Mouse (Mus musculus): ENCODE results near the gene Baz2b. TPM values are rescaled to one million over a fixed set of nuclear protein-coding genes. Genes with fewer than 3 reads are reported as not detected.

Gene Baz2b
- polyA plus RNA-seq, 1 experiment from 2014 or later, result 34.0 TPM

DNA sequence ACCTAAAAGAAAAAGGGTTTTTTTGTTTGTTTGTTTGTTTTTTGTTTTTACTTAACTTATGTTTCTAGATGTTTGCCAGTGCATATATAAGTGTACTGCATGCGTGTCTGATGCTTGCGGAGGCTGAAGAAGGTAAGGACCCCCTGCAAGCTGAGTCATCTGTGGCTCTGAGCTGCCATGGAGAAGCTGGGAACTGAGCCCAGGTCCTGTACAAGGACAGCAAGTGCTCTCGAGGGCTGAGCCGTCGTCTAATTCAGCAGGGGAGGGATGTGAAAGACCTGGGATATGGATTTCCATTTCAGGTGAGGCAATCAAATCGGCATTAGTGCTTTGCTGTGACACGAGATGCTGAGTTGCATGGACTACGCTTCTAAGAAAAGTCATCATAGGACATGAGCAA is 257.9 kb downstream of the Baz2b start:
- Histone ChIP-seq H3K9me3 (ENCODE audit: control insufficient read depth, low read length) (no peaks in the 10 kb centered on the region), H3K4me1 (replicated peaks; ENCODE audit: control insufficient read depth, insufficient read depth) (no peaks in the 10 kb centered on the region), H3K27ac (replicated peaks) (no peak overlapping the region), H3K36me3 (ENCODE audit: control insufficient read depth, insufficient read depth, low read length) (peaks cover 7% of the 10 kb centered on the region), H3K4me3 (ENCODE audit: low read depth, low read length) (no peak overlapping the region), H3K4me2 (replicated peaks; ENCODE audit: low read depth) (no peak overlapping the region), H3K27me3 (ENCODE audit: control insufficient read depth, insufficient read depth, low read length) (no peaks in the 10 kb centered on the region), H3K9ac (ENCODE audit: low read length) (no peak overlapping the region)
- WGBS, result 86% methylated on average over 8 of the region's 8 CpGs
- TF ChIP-seq EP300 (optimal IDR thresholded peaks at IDR 0.05) (no peak), CTCF (IDR thresholded peaks at IDR 0.05; ENCODE audit: low read depth) (no peak)
- DNase-seq (ENCODE audit: low spot score) (no peak), ATAC-seq (ENCODE audit: low FRiP score, low TSS enrichment) (no peak)

GRCm38 (mm10) chr2:59951127-59951526 is 258.5 kb downstream of the Baz2b start:
- WGBS, result 88% methylated on average over 4 of the region's 4 CpGs
- Histone ChIP-seq H3K4me1 (replicated peaks; ENCODE audit: control insufficient read depth, insufficient read depth) (no peaks in the 10 kb centered on the region), H3K4me2 (replicated peaks; ENCODE audit: low read depth) (no peak overlapping the region), H3K36me3 (ENCODE audit: control insufficient read depth, insufficient read depth, low read length) (peaks cover 7% of the 10 kb centered on the region), H3K27ac (replicated peaks) (no peak overlapping the region), H3K9ac (ENCODE audit: low read length) (no peak overlapping the region), H3K4me3 (ENCODE audit: low read depth, low read length) (no peak overlapping the region), H3K27me3 (ENCODE audit: control insufficient read depth, insufficient read depth, low read length) (no peaks in the 10 kb centered on the region), H3K9me3 (ENCODE audit: control insufficient read depth, low read length) (no peaks in the 10 kb centered on the region)
- ATAC-seq (ENCODE audit: low FRiP score, low TSS enrichment) (no peak), DNase-seq (ENCODE audit: low spot score) (no peak)
- TF ChIP-seq CTCF (IDR thresholded peaks at IDR 0.05; ENCODE audit: low read depth), result no peak
- TF ChIP-seq EP300 (optimal IDR thresholded peaks at IDR 0.05), result no peak

DNA sequence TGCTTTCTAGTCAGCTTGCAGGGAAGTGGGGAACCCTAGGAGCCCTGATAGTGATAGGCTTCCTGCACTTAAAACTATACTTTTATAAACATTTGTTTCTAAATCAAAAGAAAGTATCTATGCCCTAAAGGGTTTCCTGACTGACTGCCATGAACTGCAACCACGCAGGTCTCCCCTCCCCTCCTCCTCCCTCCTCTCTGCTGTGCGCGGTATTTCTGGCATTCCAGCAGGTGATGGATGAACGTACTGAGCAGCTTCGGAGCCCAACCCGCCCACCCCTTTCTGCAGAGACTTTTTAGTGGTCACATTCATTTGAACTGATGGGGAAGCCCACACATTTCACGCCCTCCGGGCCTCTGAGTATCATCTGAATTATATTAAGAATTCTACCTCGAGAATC is 273.3 kb downstream of the Baz2b start:
- H3K9me3 ChIP-seq (ENCODE audit: control insufficient read depth, low read length), result no peaks in the 10 kb centered on the region
- no peak for DNase-seq (ENCODE audit: low spot score)
- peaks cover 8% of the 10 kb centered on the region; the same call in 1 of the 2 replicates for H3K36me3 ChIP-seq (ENCODE audit: control insufficient read depth, insufficient read depth, low read length)
- no peaks in the 10 kb centered on the region for H3K4me1 ChIP-seq (replicated peaks; ENCODE audit: control insufficient read depth, insufficient read depth)
- ATAC-seq (ENCODE audit: low FRiP score, low TSS enrichment), result no peak
- WGBS, result 24% methylated on average over 9 of the region's 9 CpGs
- H3K27me3 ChIP-seq (ENCODE audit: control insufficient read depth, insufficient read depth, low read length), result no peaks in the 10 kb centered on the region
- no peak overlapping the region for H3K4me3 ChIP-seq (ENCODE audit: low read depth, low read length)
- TF ChIP-seq CTCF (IDR thresholded peaks at IDR 0.05; ENCODE audit: low read depth) (no peak), EP300 (optimal IDR thresholded peaks at IDR 0.05) (no peak)
- H3K9ac ChIP-seq (ENCODE audit: low read length), result no peak overlapping the region
- no peak overlapping the region for H3K4me2 ChIP-seq (replicated peaks; ENCODE audit: low read depth)
- no peak overlapping the region for H3K27ac ChIP-seq (replicated peaks)

DNA sequence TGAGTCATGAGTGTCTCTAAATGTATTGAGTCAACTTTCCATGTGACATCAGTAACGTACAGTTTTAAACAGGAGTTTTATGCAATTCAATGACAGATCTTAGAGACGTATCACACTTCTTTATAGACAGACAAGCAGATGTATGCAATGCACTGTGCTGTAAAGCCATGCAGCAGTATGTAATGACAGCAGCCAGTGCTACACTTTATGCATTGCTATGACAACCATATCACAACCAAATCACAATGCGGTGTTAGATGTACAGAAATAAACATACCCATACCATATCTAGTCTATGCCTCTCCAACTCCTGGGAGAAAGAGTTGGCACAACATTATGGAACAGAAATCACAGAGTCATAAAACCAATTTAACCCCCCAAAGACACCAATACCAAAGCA is 276.5 kb downstream of the Baz2b start:
- no peak overlapping the region for H3K4me2 ChIP-seq (replicated peaks; ENCODE audit: low read depth)
- no peak for ATAC-seq (ENCODE audit: low FRiP score, low TSS enrichment)
- H3K27ac ChIP-seq (replicated peaks), result no peak overlapping the region
- no peaks in the 10 kb centered on the region for H3K27me3 ChIP-seq (ENCODE audit: control insufficient read depth, insufficient read depth, low read length)
- H3K4me3 ChIP-seq (ENCODE audit: low read depth, low read length), result no peak overlapping the region
- no peaks in the 10 kb centered on the region for H3K9me3 ChIP-seq (ENCODE audit: control insufficient read depth, low read length)
- 85% methylated on average over 3 of the region's 3 CpGs for WGBS
- DNase-seq (ENCODE audit: low spot score), result no peak
- peaks cover 5% of the 10 kb centered on the region; the same call in 1 of the 2 replicates for H3K36me3 ChIP-seq (ENCODE audit: control insufficient read depth, insufficient read depth, low read length)
- TF ChIP-seq CTCF (IDR thresholded peaks at IDR 0.05; ENCODE audit: low read depth) (no peak), EP300 (optimal IDR thresholded peaks at IDR 0.05) (no peak)
- no peak overlapping the region for H3K9ac ChIP-seq (ENCODE audit: low read length)
- no peaks in the 10 kb centered on the region for H3K4me1 ChIP-seq (replicated peaks; ENCODE audit: control insufficient read depth, insufficient read depth)

DNA sequence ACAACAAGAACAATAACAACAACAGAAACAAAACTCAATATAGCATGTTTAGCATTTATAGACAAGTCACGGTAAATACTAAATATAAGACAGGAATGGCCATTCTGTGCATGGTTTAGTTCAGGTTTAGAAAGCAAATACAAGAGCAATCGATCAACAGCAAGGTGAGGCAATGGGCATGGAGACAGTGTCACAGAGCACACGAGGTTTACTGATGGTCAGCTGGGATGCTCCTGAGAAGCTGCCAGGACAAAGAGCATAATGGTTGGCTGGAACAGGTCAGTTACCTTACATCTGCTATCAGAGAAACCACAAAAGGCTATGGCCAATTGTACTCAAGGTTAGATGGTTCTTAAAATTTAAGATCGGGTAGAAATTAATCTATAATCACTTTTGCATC is 277.4 kb downstream of the Baz2b start:
- Histone ChIP-seq H3K27me3 (ENCODE audit: control insufficient read depth, insufficient read depth, low read length) (no peaks in the 10 kb centered on the region), H3K4me2 (replicated peaks; ENCODE audit: low read depth) (no peak overlapping the region), H3K9ac (ENCODE audit: low read length) (no peak overlapping the region), H3K36me3 (ENCODE audit: control insufficient read depth, insufficient read depth, low read length) (peaks cover 5% of the 10 kb centered on the region; the same call in 1 of the 2 replicates), H3K4me1 (replicated peaks; ENCODE audit: control insufficient read depth, insufficient read depth) (no peaks in the 10 kb centered on the region), H3K4me3 (ENCODE audit: low read depth, low read length) (no peak overlapping the region), H3K27ac (replicated peaks) (no peak overlapping the region), H3K9me3 (ENCODE audit: control insufficient read depth, low read length) (no peaks in the 10 kb centered on the region)
- ATAC-seq (ENCODE audit: low FRiP score, low TSS enrichment) (no peak), DNase-seq (ENCODE audit: low spot score) (no peak)
- WGBS, result 89% methylated on average over 4 of the region's 4 CpGs
- TF ChIP-seq EP300 (optimal IDR thresholded peaks at IDR 0.05) (no peak), CTCF (IDR thresholded peaks at IDR 0.05; ENCODE audit: low read depth) (no peak)

- Histone ChIP-seq H3K4me1 (replicated peaks; ENCODE audit: control insufficient read depth, insufficient read depth) (no peaks in the 10 kb centered on the region), H3K9me3 (ENCODE audit: control insufficient read depth, low read length) (no peaks in the 10 kb centered on the region), H3K27me3 (ENCODE audit: control insufficient read depth, insufficient read depth, low read length) (no peaks in the 10 kb centered on the region), H3K9ac (ENCODE audit: low read length) (no peak overlapping the region), H3K4me3 (ENCODE audit: low read depth, low read length) (no peak overlapping the region), H3K4me2 (replicated peaks; ENCODE audit: low read depth) (no peak overlapping the region), H3K27ac (replicated peaks) (no peak overlapping the region), H3K36me3 (ENCODE audit: control insufficient read depth, insufficient read depth, low read length) (peaks cover 21% of the 10 kb centered on the region; the same call in 1 of the 2 replicates)
- ATAC-seq (ENCODE audit: low FRiP score, low TSS enrichment) (no peak), DNase-seq (ENCODE audit: low spot score) (no peak)
- WGBS, result 90% methylated on average over 11 of the region's 11 CpGs
- TF ChIP-seq CTCF (IDR thresholded peaks at IDR 0.05; ENCODE audit: low read depth), result no peak
- no peak for TF ChIP-seq EP300 (optimal IDR thresholded peaks at IDR 0.05)
Measured at GRCm38 (mm10) chr2:59913610-59914009, 296.0 kb downstream of the Baz2b start.
